Mouse (Mus musculus): ENCODE results near the gene Grik3. TPM values are rescaled to one million over a fixed set of nuclear protein-coding genes. Genes with fewer than 3 reads are reported as not detected.

Grik3 gene
- polyA plus RNA-seq, 1 experiment from 2014 or later, result 1.1 TPM

DNA sequence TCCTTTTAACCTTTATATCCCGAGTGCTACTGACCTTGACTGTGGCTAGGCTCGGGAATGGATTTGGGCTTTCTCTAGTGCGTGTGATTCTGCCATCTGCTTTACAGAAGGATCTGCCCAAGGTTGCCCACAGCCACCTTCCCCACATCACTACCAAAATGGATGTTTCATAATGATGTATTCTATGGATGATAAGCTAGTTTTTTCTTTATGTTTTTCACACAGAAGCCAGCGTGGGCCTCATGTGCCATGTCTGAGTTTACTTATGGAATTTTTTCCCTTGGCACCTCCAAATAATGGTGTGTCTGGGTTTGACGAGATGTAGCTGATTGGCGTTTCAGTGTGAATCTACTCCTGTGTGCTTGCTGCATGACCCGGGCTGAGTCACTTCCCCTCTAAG is 7.0 kb downstream of the Grik3 start:
- Histone ChIP-seq H3K9ac (replicated peaks; ENCODE audit: low read depth, low read length) (no peak overlapping the region), H3K36me3 (ENCODE audit: control insufficient read depth, insufficient read depth, low read length) (no peaks in the 10 kb centered on the region), H3K27ac (ENCODE audit: low read length) (no peak overlapping the region), H3K27me3 (ENCODE audit: control insufficient read depth, insufficient read depth, low read length) (peaks cover 45% of the 10 kb centered on the region), H3K4me2 (replicated peaks; ENCODE audit: low read depth, low read length) (no peak overlapping the region), H3K9me3 (ENCODE audit: control insufficient read depth, low read depth, low read length) (no peaks in the 10 kb centered on the region), H3K4me3 (ENCODE audit: low read depth, low read length) (no peak overlapping the region), H3K4me1 (ENCODE audit: control insufficient read depth, insufficient read depth, low read length) (no peaks in the 10 kb centered on the region)
- no peak for ATAC-seq (ENCODE audit: insufficient number of reproducible peaks, insufficient read depth, low FRiP score, low read depth)
- WGBS, result 46% methylated on average over 7 of the region's 7 CpGs

DNA sequence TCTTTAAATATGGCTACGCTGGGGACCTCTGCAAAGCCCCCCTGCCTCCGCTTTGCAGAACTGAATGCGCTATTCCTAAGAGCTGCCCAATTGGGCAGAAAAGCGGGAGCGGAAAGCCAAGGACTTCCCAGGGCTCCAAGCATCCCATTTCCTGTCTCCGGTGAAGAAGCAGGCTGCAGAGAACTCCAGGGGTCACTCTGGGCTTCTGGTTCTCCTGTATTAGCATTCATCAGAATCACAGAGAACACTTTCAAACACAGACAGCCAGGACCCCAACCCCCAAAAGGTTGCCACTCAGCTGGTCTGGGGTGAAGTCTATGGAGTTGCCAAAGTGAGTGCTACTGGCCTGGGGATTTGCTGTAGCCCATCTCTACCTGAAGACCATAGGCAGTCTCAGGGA is 8.4 kb downstream of the Grik3 start:
- ATAC-seq (ENCODE audit: insufficient number of reproducible peaks, insufficient read depth, low FRiP score, low read depth), result no peak
- no peak overlapping the region for H3K4me3 ChIP-seq (ENCODE audit: low read depth, low read length)
- H3K27me3 ChIP-seq (ENCODE audit: control insufficient read depth, insufficient read depth, low read length), result peaks cover 33% of the 10 kb centered on the region
- 14% methylated on average over 6 of the region's 6 CpGs for WGBS
- H3K4me2 ChIP-seq (replicated peaks; ENCODE audit: low read depth, low read length), result no peak overlapping the region
- H3K36me3 ChIP-seq (ENCODE audit: control insufficient read depth, insufficient read depth, low read length), result no peaks in the 10 kb centered on the region
- no peaks in the 10 kb centered on the region for H3K9me3 ChIP-seq (ENCODE audit: control insufficient read depth, low read depth, low read length)
- H3K4me1 ChIP-seq (ENCODE audit: control insufficient read depth, insufficient read depth, low read length), result no peaks in the 10 kb centered on the region
- H3K9ac ChIP-seq (replicated peaks; ENCODE audit: low read depth, low read length), result no peak overlapping the region
- no peak overlapping the region for H3K27ac ChIP-seq (ENCODE audit: low read length)

GRCm38 (mm10) chr4:125502861-125503260 is 12.4 kb downstream of the Grik3 start:
- H3K9ac ChIP-seq (replicated peaks; ENCODE audit: low read depth, low read length), result no peak overlapping the region
- H3K27ac ChIP-seq (ENCODE audit: low read length), result no peak overlapping the region
- no peak for ATAC-seq (ENCODE audit: insufficient number of reproducible peaks, insufficient read depth, low FRiP score, low read depth)
- H3K4me1 ChIP-seq (ENCODE audit: control insufficient read depth, insufficient read depth, low read length), result no peaks in the 10 kb centered on the region
- H3K4me2 ChIP-seq (replicated peaks; ENCODE audit: low read depth, low read length), result no peak overlapping the region
- H3K36me3 ChIP-seq (ENCODE audit: control insufficient read depth, insufficient read depth, low read length), result no peaks in the 10 kb centered on the region
- H3K9me3 ChIP-seq (ENCODE audit: control insufficient read depth, low read depth, low read length), result no peaks in the 10 kb centered on the region
- H3K27me3 ChIP-seq (ENCODE audit: control insufficient read depth, insufficient read depth, low read length), result peaks cover 5% of the 10 kb centered on the region; the same call in 1 of the 2 replicates
- H3K4me3 ChIP-seq (ENCODE audit: low read depth, low read length), result no peak overlapping the region
- 56% methylated on average over 8 of the region's 8 CpGs for WGBS

- Histone ChIP-seq H3K4me2 (replicated peaks; ENCODE audit: low read depth, low read length) (no peak overlapping the region), H3K27ac (ENCODE audit: low read length) (no peak overlapping the region), H3K9ac (replicated peaks; ENCODE audit: low read depth, low read length) (no peak overlapping the region), H3K4me3 (ENCODE audit: low read depth, low read length) (no peak overlapping the region), H3K36me3 (ENCODE audit: control insufficient read depth, insufficient read depth, low read length) (no peaks in the 10 kb centered on the region), H3K9me3 (ENCODE audit: control insufficient read depth, low read depth, low read length) (no peaks in the 10 kb centered on the region), H3K27me3 (ENCODE audit: control insufficient read depth, insufficient read depth, low read length) (no peaks in the 10 kb centered on the region), H3K4me1 (ENCODE audit: control insufficient read depth, insufficient read depth, low read length) (no peaks in the 10 kb centered on the region)
- ATAC-seq (ENCODE audit: insufficient number of reproducible peaks, insufficient read depth, low FRiP score, low read depth), result no peak
- 71% methylated on average over 6 of the region's 6 CpGs for WGBS
Observed at GRCm38 (mm10) chr4:125512434-125512833, 21.9 kb downstream of the Grik3 start.

GRCm38 (mm10) chr4:125515646-125516045 is 25.1 kb downstream of the Grik3 start:
- no peaks in the 10 kb centered on the region for H3K4me1 ChIP-seq (ENCODE audit: control insufficient read depth, insufficient read depth, low read length)
- H3K4me3 ChIP-seq (ENCODE audit: low read depth, low read length), result no peak overlapping the region
- H3K27me3 ChIP-seq (ENCODE audit: control insufficient read depth, insufficient read depth, low read length), result no peaks in the 10 kb centered on the region
- H3K9ac ChIP-seq (replicated peaks; ENCODE audit: low read depth, low read length), result no peak overlapping the region
- 0 out of 2 replicates have a peak, but pooled peaks have one; percentile 37 for ATAC-seq (ENCODE audit: insufficient number of reproducible peaks, insufficient read depth, low FRiP score, low read depth)
- no peak overlapping the region for H3K4me2 ChIP-seq (replicated peaks; ENCODE audit: low read depth, low read length)
- WGBS, result 51% methylated on average over 13 of the region's 13 CpGs
- H3K27ac ChIP-seq (ENCODE audit: low read length), result no peak overlapping the region
- no peaks in the 10 kb centered on the region for H3K36me3 ChIP-seq (ENCODE audit: control insufficient read depth, insufficient read depth, low read length)
- no peaks in the 10 kb centered on the region for H3K9me3 ChIP-seq (ENCODE audit: control insufficient read depth, low read depth, low read length)

DNA sequence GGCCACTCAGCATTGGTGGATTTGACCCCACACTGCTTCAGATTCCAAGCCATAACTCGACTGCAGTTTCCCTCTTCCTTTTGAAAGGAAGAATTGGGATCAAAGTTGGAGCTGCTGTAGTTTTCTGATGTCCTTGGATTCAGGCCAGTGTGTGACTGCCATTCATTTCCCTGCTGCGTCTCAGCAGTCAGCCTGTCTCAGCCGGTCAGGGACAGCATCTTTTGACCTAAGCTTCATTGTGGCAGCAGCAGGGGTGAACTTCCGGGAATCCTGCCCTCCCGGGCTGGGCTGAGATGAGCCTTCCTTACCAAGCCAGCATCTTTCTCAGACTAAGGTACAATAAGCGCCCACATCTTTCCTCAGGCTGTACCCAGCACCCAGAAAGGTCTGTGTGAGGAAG is 26.1 kb downstream of the Grik3 start:
- no peaks in the 10 kb centered on the region for H3K9me3 ChIP-seq (ENCODE audit: control insufficient read depth, low read depth, low read length)
- ATAC-seq (ENCODE audit: insufficient number of reproducible peaks, insufficient read depth, low FRiP score, low read depth), result no peak
- H3K4me2 ChIP-seq (replicated peaks; ENCODE audit: low read depth, low read length), result no peak overlapping the region
- no peak overlapping the region for H3K9ac ChIP-seq (replicated peaks; ENCODE audit: low read depth, low read length)
- no peaks in the 10 kb centered on the region for H3K4me1 ChIP-seq (ENCODE audit: control insufficient read depth, insufficient read depth, low read length)
- no peak overlapping the region for H3K27ac ChIP-seq (ENCODE audit: low read length)
- 66% methylated on average over 6 of the region's 6 CpGs for WGBS
- H3K36me3 ChIP-seq (ENCODE audit: control insufficient read depth, insufficient read depth, low read length), result no peaks in the 10 kb centered on the region
- H3K4me3 ChIP-seq (ENCODE audit: low read depth, low read length), result no peak overlapping the region
- H3K27me3 ChIP-seq (ENCODE audit: control insufficient read depth, insufficient read depth, low read length), result no peaks in the 10 kb centered on the region

- no peaks in the 10 kb centered on the region for H3K9me3 ChIP-seq (ENCODE audit: control insufficient read depth, low read depth, low read length)
- H3K36me3 ChIP-seq (ENCODE audit: control insufficient read depth, insufficient read depth, low read length), result no peaks in the 10 kb centered on the region
- H3K27me3 ChIP-seq (ENCODE audit: control insufficient read depth, insufficient read depth, low read length), result no peaks in the 10 kb centered on the region
- H3K4me3 ChIP-seq (ENCODE audit: low read depth, low read length), result no peak overlapping the region
- no peak overlapping the region for H3K9ac ChIP-seq (replicated peaks; ENCODE audit: low read depth, low read length)
- 75% methylated on average over 5 of the region's 5 CpGs for WGBS
- no peak for ATAC-seq (ENCODE audit: insufficient number of reproducible peaks, insufficient read depth, low FRiP score, low read depth)
- no peak overlapping the region for H3K27ac ChIP-seq (ENCODE audit: low read length)
- H3K4me1 ChIP-seq (ENCODE audit: control insufficient read depth, insufficient read depth, low read length), result no peaks in the 10 kb centered on the region
- no peak overlapping the region for H3K4me2 ChIP-seq (replicated peaks; ENCODE audit: low read depth, low read length)
Observed at GRCm38 (mm10) chr4:125518861-125519260, 28.4 kb downstream of the Grik3 start.

- H3K9me3 ChIP-seq (ENCODE audit: control insufficient read depth, low read depth, low read length), result no peaks in the 10 kb centered on the region
- 54% methylated on average over 7 of the region's 7 CpGs for WGBS
- H3K27me3 ChIP-seq (ENCODE audit: control insufficient read depth, insufficient read depth, low read length), result no peaks in the 10 kb centered on the region
- no peak overlapping the region for H3K4me2 ChIP-seq (replicated peaks; ENCODE audit: low read depth, low read length)
- no peaks in the 10 kb centered on the region for H3K36me3 ChIP-seq (ENCODE audit: control insufficient read depth, insufficient read depth, low read length)
- H3K4me1 ChIP-seq (ENCODE audit: control insufficient read depth, insufficient read depth, low read length), result no peaks in the 10 kb centered on the region
- ATAC-seq (ENCODE audit: insufficient number of reproducible peaks, insufficient read depth, low FRiP score, low read depth), result no peak
- no peak overlapping the region for H3K27ac ChIP-seq (ENCODE audit: low read length)
- no peak overlapping the region for H3K9ac ChIP-seq (replicated peaks; ENCODE audit: low read depth, low read length)
- no peak overlapping the region for H3K4me3 ChIP-seq (ENCODE audit: low read depth, low read length)
Observed at GRCm38 (mm10) chr4:125522931-125523330, 32.4 kb downstream of the Grik3 start.

DNA sequence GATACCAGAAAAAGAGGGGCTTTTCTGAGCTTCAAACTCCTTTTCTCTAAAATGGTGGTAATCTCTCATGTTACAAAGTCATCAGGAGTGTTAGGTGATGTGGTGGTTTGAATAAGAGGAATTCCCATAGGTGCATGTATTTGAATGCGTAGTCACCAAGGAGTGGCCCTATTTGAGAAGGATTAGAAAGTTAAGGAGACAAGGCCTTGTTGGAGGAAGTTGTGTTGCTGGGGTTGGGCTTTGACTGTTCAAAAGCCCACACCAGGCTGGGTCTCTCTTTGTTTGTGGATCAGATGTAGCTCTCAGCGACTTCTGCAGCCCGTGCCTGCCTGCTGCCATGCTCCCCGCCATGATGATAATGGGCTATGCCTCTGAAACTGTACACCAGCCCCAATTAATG is 34.8 kb downstream of the Grik3 start:
- H3K4me3 ChIP-seq (ENCODE audit: low read depth, low read length), result no peak overlapping the region
- H3K9ac ChIP-seq (replicated peaks; ENCODE audit: low read depth, low read length), result no peak overlapping the region
- WGBS, result 79% methylated on average over 4 of the region's 4 CpGs
- no peak for ATAC-seq (ENCODE audit: insufficient number of reproducible peaks, insufficient read depth, low FRiP score, low read depth)
- no peak overlapping the region for H3K27ac ChIP-seq (ENCODE audit: low read length)
- no peaks in the 10 kb centered on the region for H3K4me1 ChIP-seq (ENCODE audit: control insufficient read depth, insufficient read depth, low read length)
- H3K36me3 ChIP-seq (ENCODE audit: control insufficient read depth, insufficient read depth, low read length), result no peaks in the 10 kb centered on the region
- H3K27me3 ChIP-seq (ENCODE audit: control insufficient read depth, insufficient read depth, low read length), result no peaks in the 10 kb centered on the region
- no peaks in the 10 kb centered on the region for H3K9me3 ChIP-seq (ENCODE audit: control insufficient read depth, low read depth, low read length)
- H3K4me2 ChIP-seq (replicated peaks; ENCODE audit: low read depth, low read length), result no peak overlapping the region

All from stomach, embryonic 14.5 days (tissue).